Mouse (Mus musculus) heart, postnatal 10 days (tissue): ENCODE measurements at regions not wholly inside any gene's neighbourhood (a gene's known extent, or its start where the extent isn't known, plus 50 kb on each side); places are given as distances from the start of the nearest gene placed in this dataset.
A peak's percentile ranks its signal among the peaks of the same experiment; 100 is the strongest.
"Not testable (repeated sequence)": the region's sequence is repeated elsewhere in the genome, so short reads cannot be mapped to it uniquely, and the experiment has no call there.

Experiments
- DNase-seq, 2 experiments: peaks; one replicate each; pipeline ENCODE4 v3.0.0; 2021
- intact Hi-C: fragments of 180-260 bp; cut with DNase I; formaldehyde crosslinking; loops from one replicate; pipeline ENCODE4 v1.15.1; 2025

GRCm38 (mm10) chrX:91059251-91059650 is 167.3 kb downstream of the Gm44 start:
- intact Hi-C loops: not testable (repeated sequence)
- peak in 1 of 2 experiments; percentile 1 for DNase-seq

- intact Hi-C loops: loop anchor here (2.0 kb wide), 1 partner anchor 32 kb away; no protein-coding TSS in a partner anchor
- not testable (repeated sequence) for DNase-seq
Observed at GRCm38 (mm10) chrX:91085137-91085536, 193.2 kb downstream of the Gm44 start.
